Mouse (Mus musculus) myocyte (in vitro differentiated cells): ENCODE results near the gene Phf21a. TPM values are rescaled to one million over a fixed set of nuclear protein-coding genes. Genes with fewer than 3 reads are reported as not detected.

ENCODE experiments used
- H3K27me3 ChIP-seq: one replicate; pipeline ENCODE4 v1.6.1; 2011; ENCODE audit not compliant: control insufficient read depth, insufficient read depth, insufficient read length
- H3K36me3 ChIP-seq: one replicate; pipeline ENCODE4 v1.6.1; 2011; ENCODE audit not compliant: control insufficient read depth, insufficient read depth
- H3K4me2 ChIP-seq: one replicate; pipeline ENCODE4 v1.6.1; 2011; ENCODE audit warnings: low read depth, control low read depth
- H3K4me3 ChIP-seq: one replicate; pipeline ENCODE4 v1.5.1; 2011; ENCODE audit warnings: mild to moderate bottlenecking, control low read depth, moderate library complexity
- H3K79me2 ChIP-seq: one replicate; pipeline ENCODE4 v1.6.1; 2011; ENCODE audit not compliant: control insufficient read depth, insufficient read depth
- H3ac ChIP-seq: one replicate; pipeline ENCODE4 v1.6.1; 2011; ENCODE audit not compliant: control insufficient read depth, insufficient read length
- CEBPB ChIP-seq: IDR thresholded peaks from 2 replicates; pipeline ENCODE4 v1.6.1; 2011; ENCODE audit warnings: mild to moderate bottlenecking, moderate library complexity; ENCODE audit not compliant: poor library complexity, insufficient read depth, severe bottlenecking
- E2F4 ChIP-seq: IDR thresholded peaks from one replicate; pipeline ENCODE4 v1.6.1; 2011; ENCODE audit warnings: mild to moderate bottlenecking, control low read depth, moderate library complexity; ENCODE audit not compliant: insufficient read depth
- MAX ChIP-seq: IDR thresholded peaks from one replicate; pipeline ENCODE4 v1.6.1; 2011; ENCODE audit warnings: low read depth, mild to moderate bottlenecking, control low read depth
- MYOD1 ChIP-seq, 3 experiments: IDR thresholded peaks; one replicate each; pipeline ENCODE4 v1.6.1; 2011; ENCODE audit warnings: control low read depth in 2 of 3, low read depth in 2 of 3, mild to moderate bottlenecking in 2 of 3, moderate library complexity in 1 of 3; ENCODE audit not compliant: insufficient read length in 2 of 3, control insufficient read depth in 1 of 3
- MYOG ChIP-seq, 3 experiments: IDR thresholded peaks; one replicate each; pipeline ENCODE4 v1.6.1; 2011; ENCODE audit warnings: control low read depth in 2 of 3, low read depth in 2 of 3, mild to moderate bottlenecking in 2 of 3; ENCODE audit not compliant: insufficient read length in 2 of 3, control insufficient read depth in 1 of 3, insufficient read depth in 1 of 3
- POLR2A ChIP-seq: IDR thresholded peaks from one replicate; pipeline ENCODE4 v1.6.1; 2011; ENCODE audit warnings: low read depth, mild to moderate bottlenecking, control low read depth, moderate library complexity; ENCODE audit not compliant: insufficient read length
- POLR2AphosphoS2 ChIP-seq: IDR thresholded peaks from one replicate; pipeline ENCODE4 v1.6.1; 2011; ENCODE audit warnings: low read depth, control low read depth; ENCODE audit not compliant: insufficient read length
- REST ChIP-seq: IDR thresholded peaks from one replicate; pipeline ENCODE4 v1.6.1; 2011; ENCODE audit warnings: mild to moderate bottlenecking, control low read depth, moderate library complexity; ENCODE audit not compliant: insufficient read depth, insufficient read length
- SRF ChIP-seq: IDR thresholded peaks from one replicate; pipeline ENCODE4 v1.6.1; 2011; ENCODE audit warnings: low read depth; ENCODE audit not compliant: control insufficient read depth, insufficient read length
- TCF12 ChIP-seq: IDR thresholded peaks from one replicate; pipeline ENCODE4 v1.6.1; 2011; ENCODE audit warnings: mild to moderate bottlenecking, control low read depth; ENCODE audit not compliant: poor library complexity, insufficient read depth, severe bottlenecking
- TCF3 ChIP-seq: IDR thresholded peaks from one replicate; pipeline ENCODE4 v1.6.1; 2011; ENCODE audit warnings: low read depth, control low read depth; ENCODE audit not compliant: insufficient read length
- USF1 ChIP-seq: IDR thresholded peaks from one replicate; pipeline ENCODE4 v1.6.1; 2011; ENCODE audit warnings: low read depth, mild to moderate bottlenecking, control low read depth, moderate library complexity
- polyA plus RNA-seq: library from polyadenylated mRNA; unstranded; fragments of >200 nt; fragmentation: generic; extraction: Trizol; gene quantifications from one replicate; pipeline ENCODE4 v1.2.1, GENCODE M21; 2012; ENCODE audit warnings: missing spikeins

Phf21a gene
- polyA plus RNA-seq, 1 experiment, result 14.7 TPM

DNA sequence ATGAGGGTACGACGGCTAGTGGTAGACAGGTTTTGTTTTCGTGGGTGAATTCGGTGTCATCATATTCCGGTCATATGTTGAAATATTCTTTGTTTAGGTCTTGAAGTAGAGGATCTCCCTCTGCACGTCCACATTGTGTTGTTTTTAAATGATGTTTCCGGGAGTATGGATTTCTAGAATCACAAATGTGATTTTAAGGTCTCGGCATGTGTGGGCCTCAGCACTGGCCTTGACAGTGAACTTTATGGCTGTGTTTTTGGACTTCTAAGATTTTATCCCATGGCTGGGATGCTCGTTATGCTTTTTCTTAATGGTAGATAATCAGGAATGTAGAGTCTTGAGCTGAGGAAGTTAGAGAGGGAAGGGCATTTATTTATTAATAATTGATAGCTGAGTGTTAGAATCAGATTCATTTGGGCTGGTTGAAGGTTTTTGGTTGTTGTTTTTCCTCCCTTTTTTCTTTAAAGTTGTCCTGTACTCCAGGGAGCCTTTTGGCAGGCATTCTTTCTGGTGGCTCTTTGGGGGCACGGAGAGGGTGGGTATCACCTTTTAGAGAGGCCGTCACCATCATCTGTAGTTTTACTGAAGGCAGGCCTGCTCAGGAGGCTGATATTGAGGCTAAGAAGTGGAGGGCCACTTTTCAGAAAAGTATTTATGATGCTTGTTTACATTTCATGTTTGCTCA is 93.0 kb downstream of the Phf21a start:
- Histone ChIP-seq H3K27me3 (no peaks in the 10 kb centered on the region), H3K4me3 (peak overlapping the region; percentile 82), H3K4me2 (peak overlapping the region; percentile 96), H3K36me3 (no peaks in the 10 kb centered on the region), H3ac (peak overlapping the region; percentile 20), H3K79me2 (peaks cover 53% of the 10 kb centered on the region)
- no peak for TF ChIP-seq CEBPB
- TF ChIP-seq REST, result no peak

DNA sequence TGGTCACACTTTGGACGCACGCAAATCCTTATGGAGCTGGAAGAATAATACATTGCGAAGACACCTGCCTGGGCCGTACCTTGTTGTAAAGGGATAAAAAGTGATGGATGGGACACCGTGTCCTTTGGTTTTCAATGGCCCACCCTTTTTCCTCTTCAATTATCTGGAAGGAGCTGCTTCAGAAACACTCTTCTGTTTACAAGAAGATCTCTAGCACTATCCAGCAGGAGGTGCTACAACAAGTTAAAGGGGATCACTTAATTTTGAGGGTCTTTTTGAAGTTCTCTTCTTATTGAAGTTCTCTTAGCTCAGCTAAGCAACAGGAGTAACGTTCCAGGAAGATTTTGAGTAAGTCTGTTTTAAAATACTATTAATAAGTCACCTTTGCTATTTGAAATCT is 94.1 kb downstream of the Phf21a start:
- no peak for TF ChIP-seq MAX
- TF ChIP-seq POLR2AphosphoS2, result no peak
- TF ChIP-seq SRF, result no peak
- TF ChIP-seq REST, result no peak
- TF ChIP-seq TCF3, result no peak
- no peak for TF ChIP-seq MYOG (IDR thresholded peaks at IDR 0.05; ENCODE audit: control insufficient read depth in 1 of 3, insufficient read depth in 1 of 3, insufficient read length in 2 of 3, low read depth in 2 of 3)
- no peak for TF ChIP-seq TCF12
- no peak for TF ChIP-seq POLR2A
- no peak for TF ChIP-seq CEBPB
- TF ChIP-seq E2F4, result no peak
- no peak for TF ChIP-seq USF1
- TF ChIP-seq MYOD1 (IDR thresholded peaks at IDR 0.05; ENCODE audit: control insufficient read depth in 1 of 3, insufficient read length in 2 of 3, low read depth in 2 of 3), result no peak
- H3K79me2 ChIP-seq, result peaks cover 56% of the 10 kb centered on the region
- no peak overlapping the region for H3ac ChIP-seq
- H3K4me2 ChIP-seq, result peak overlapping the region; percentile 96
- H3K4me3 ChIP-seq, result no peak overlapping the region
- H3K36me3 ChIP-seq, result no peaks in the 10 kb centered on the region
- no peaks in the 10 kb centered on the region for H3K27me3 ChIP-seq

DNA sequence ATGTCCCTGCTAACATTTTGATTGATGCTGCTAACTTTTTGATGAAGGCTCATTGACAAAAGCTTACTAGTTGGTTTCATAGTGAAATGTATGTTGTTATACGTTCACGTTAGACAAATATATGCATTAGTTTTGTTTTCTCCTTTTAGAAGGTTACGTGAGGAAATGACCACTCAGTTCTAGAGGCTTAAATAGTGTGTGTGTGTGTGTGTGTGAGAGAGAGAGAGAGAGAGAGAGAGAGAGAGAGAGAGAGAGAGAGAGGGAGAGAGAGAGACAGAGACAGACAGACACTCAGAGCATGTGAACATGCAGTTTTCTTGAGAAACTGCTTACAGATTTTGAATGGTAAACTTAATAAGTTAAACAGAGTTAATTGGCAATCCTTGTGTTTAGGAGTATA is 95.8 kb downstream of the Phf21a start:
- no peaks in the 10 kb centered on the region for H3K36me3 ChIP-seq
- peaks cover 67% of the 10 kb centered on the region for H3K79me2 ChIP-seq
- no peak overlapping the region for H3K4me3 ChIP-seq
- H3K4me2 ChIP-seq, result peak overlapping the region; percentile 40
- H3K27me3 ChIP-seq, result no peaks in the 10 kb centered on the region
- H3ac ChIP-seq, result no peak overlapping the region
- TF ChIP-seq POLR2A, result no peak
- no peak for TF ChIP-seq USF1
- TF ChIP-seq SRF, result no peak
- TF ChIP-seq TCF3, result no peak
- no peak for TF ChIP-seq CEBPB
- no peak for TF ChIP-seq MYOG (IDR thresholded peaks at IDR 0.05; ENCODE audit: control insufficient read depth in 1 of 3, insufficient read depth in 1 of 3, insufficient read length in 2 of 3, low read depth in 2 of 3)
- no peak for TF ChIP-seq MAX
- no peak for TF ChIP-seq POLR2AphosphoS2

DNA sequence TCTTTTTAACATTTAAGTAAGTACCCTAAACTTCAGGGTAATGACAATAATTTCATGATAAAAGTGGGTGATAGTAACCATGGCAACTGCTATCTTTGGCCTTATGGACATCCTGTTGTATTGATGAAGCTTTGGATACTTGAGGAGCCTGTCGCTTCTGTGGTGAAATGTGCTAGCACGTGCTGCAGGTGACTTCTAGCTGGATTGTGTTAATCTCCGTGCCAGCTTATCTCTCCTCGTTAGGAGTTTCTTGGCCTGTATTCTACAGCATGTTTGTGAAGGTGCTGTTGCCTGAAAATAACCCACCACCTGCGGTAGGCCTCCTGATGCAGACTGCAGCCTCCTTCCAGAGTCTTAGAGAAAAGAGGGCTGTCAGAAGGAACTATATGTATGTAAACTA is 98.0 kb downstream of the Phf21a start:
- no peaks in the 10 kb centered on the region for H3K27me3 ChIP-seq
- H3K36me3 ChIP-seq, result no peaks in the 10 kb centered on the region
- no peak overlapping the region for H3ac ChIP-seq
- H3K4me2 ChIP-seq, result no peak overlapping the region
- no peak overlapping the region for H3K4me3 ChIP-seq
- peaks cover 59% of the 10 kb centered on the region for H3K79me2 ChIP-seq
- TF ChIP-seq CEBPB (no peak), REST (no peak), MAX (no peak), TCF12 (no peak), MYOG (IDR thresholded peaks at IDR 0.05; ENCODE audit: control insufficient read depth in 1 of 3, insufficient read depth in 1 of 3, insufficient read length in 2 of 3, low read depth in 2 of 3) (no peak), USF1 (no peak), SRF (no peak), TCF3 (no peak), POLR2AphosphoS2 (no peak), POLR2A (no peak), MYOD1 (IDR thresholded peaks at IDR 0.05; ENCODE audit: control insufficient read depth in 1 of 3, insufficient read length in 2 of 3, low read depth in 2 of 3) (no peak)

DNA sequence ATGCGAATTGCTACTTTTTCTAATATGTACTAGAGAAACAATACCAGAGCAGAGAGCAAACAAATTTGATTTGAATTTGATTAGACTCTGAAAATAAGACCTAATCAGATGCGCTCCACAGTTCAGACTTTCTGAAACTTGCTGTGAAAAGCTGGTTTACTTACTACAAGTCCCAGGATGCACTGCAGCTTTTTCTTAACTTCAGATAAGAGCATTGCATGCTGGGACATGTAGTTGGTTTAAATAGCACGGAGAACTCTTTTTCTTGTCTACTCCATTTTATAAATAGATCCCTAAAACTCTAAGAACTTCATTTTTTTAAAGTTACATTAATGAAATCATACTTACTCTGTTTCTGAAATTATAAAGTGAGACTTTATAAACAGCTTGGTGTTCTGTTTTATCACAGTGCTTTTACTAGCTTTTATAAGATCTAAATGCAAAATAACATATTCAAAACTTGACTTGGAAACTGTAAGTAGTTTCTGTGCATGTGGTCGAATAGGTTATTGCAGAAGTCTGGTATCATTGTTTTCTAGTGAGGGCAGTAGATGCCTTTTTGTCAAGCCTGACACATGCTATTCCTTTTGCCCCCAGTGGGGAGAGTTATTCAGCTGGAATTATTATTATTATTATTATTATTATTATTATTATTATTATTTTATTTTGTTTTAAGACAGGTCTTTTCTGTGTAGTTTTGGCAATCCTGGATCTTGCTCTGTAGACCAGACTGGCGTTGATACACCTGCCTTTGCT is 99.1 kb downstream of the Phf21a start:
- Histone ChIP-seq H3K36me3 (no peaks in the 10 kb centered on the region), H3K4me3 (no peak overlapping the region), H3K79me2 (peaks cover 54% of the 10 kb centered on the region), H3ac (no peak overlapping the region), H3K27me3 (no peaks in the 10 kb centered on the region), H3K4me2 (no peak overlapping the region)
- TF ChIP-seq REST, result no peak
- TF ChIP-seq POLR2A, result no peak
- no peak for TF ChIP-seq MYOD1 (IDR thresholded peaks at IDR 0.05; ENCODE audit: control insufficient read depth in 1 of 3, insufficient read length in 2 of 3, low read depth in 2 of 3)
- TF ChIP-seq SRF, result no peak
- no peak for TF ChIP-seq POLR2AphosphoS2
- TF ChIP-seq TCF12, result no peak
- TF ChIP-seq TCF3, result no peak
